Mouse (Mus musculus) limb, embryonic 14.5 days (tissue): ENCODE data around the gene Lcn5. TPM values are rescaled to one million over a fixed set of nuclear protein-coding genes. Genes with fewer than 3 reads are reported as not detected.

Experiments used
- ATAC-seq: fragments of 200-750 bp; cut with Nextera tagmentation; 2 replicates; pipeline ENCODE4 v1.8.0; 2017; ENCODE audit warnings: low read depth, moderate number of reproducible peaks, moderate TSS enrichment; ENCODE audit not compliant: low FRiP score
- DNase-seq: peaks from one replicate; pipeline ENCODE4 v3.0.0-alpha.2; 2015; ENCODE audit warnings: low spot score
- H3K27ac ChIP-seq: fragments of 300-500 bp; sonication (generic); replicated peaks from 2 replicates; pipeline ENCODE4 v1.5.1; 2014; ENCODE audit warnings: low read depth, mild to moderate bottlenecking, low read length, moderate library complexity, mixed read lengths
- H3K27me3 ChIP-seq: fragments of 300-500 bp; sonication (generic); 2 replicates; pipeline ENCODE4 v1.6.1; 2014; ENCODE audit warnings: low read length, mixed read lengths; ENCODE audit not compliant: control insufficient read depth, insufficient read depth
- H3K36me3 ChIP-seq: fragments of 300-500 bp; sonication (generic); 2 replicates; pipeline ENCODE4 v1.6.1; 2014; ENCODE audit warnings: mild to moderate bottlenecking, low read length, moderate library complexity, mixed read lengths; ENCODE audit not compliant: control insufficient read depth, insufficient read depth
- H3K4me1 ChIP-seq: fragments of 300-500 bp; sonication (generic); 2 replicates; pipeline ENCODE4 v1.6.1; 2014; ENCODE audit warnings: antibody characterized with exemption, low read length, mixed read lengths; ENCODE audit not compliant: control insufficient read depth, insufficient read depth
- H3K4me2 ChIP-seq: fragments of 300-500 bp; sonication (generic); replicated peaks from 2 replicates; pipeline ENCODE4 v1.6.1; 2014; ENCODE audit warnings: low read depth, mild to moderate bottlenecking, low read length, moderate library complexity; ENCODE audit not compliant: severe bottlenecking
- H3K4me3 ChIP-seq: fragments of 300-500 bp; sonication (generic); replicated peaks from 2 replicates; pipeline ENCODE4 v1.5.1; 2014; ENCODE audit warnings: low read length
- H3K9ac ChIP-seq: fragments of 300-500 bp; sonication (generic); 2 replicates; pipeline ENCODE4 v1.6.1; 2014; ENCODE audit warnings: mild to moderate bottlenecking, low read depth, low read length, moderate library complexity; ENCODE audit not compliant: severe bottlenecking
- H3K9me3 ChIP-seq: fragments of 300-500 bp; sonication (generic); 2 replicates; pipeline ENCODE4 v1.6.1; 2016; ENCODE audit warnings: low read length; ENCODE audit not compliant: control insufficient read depth
- POLR2A ChIP-seq: fragments of 200-500 bp; IDR thresholded peaks from 2 replicates; pipeline ENCODE4 v1.8.0; 2012; ENCODE audit warnings: inconsistent platforms, mild to moderate bottlenecking, moderate library complexity, borderline replicate concordance; ENCODE audit not compliant: insufficient read depth, insufficient read length; ENCODE audit errors: extremely low read depth
- WGBS: fragments of 180-500 bp; shearing (Covaris S2); extraction: QIAGEN DNeasy Blood & Tissue Kit; methylation state at CpG from one replicate; pipeline ENCODE4 v1.1.7; 2014; 5-methylcytosine and 5-hydroxymethylcytosine counted together
- polyA plus RNA-seq, 2 experiments: library from polyadenylated mRNA; depleted of rRNA in 1 of 2; stranded (reverse) in 1 of 2; unstranded in 1 of 2; fragments of >200 nt; fragmentation: Nextera tagmentation in 1 of 2; extraction: Ambion mirVana in 1 of 2; gene quantifications; 2 replicates each; pipeline versions ENCODE4 v1.2.1 to v1.2.3; 2012 to 2014

The Lcn5 gene
- polyA plus RNA-seq, 2 experiments: not detected

DNA sequence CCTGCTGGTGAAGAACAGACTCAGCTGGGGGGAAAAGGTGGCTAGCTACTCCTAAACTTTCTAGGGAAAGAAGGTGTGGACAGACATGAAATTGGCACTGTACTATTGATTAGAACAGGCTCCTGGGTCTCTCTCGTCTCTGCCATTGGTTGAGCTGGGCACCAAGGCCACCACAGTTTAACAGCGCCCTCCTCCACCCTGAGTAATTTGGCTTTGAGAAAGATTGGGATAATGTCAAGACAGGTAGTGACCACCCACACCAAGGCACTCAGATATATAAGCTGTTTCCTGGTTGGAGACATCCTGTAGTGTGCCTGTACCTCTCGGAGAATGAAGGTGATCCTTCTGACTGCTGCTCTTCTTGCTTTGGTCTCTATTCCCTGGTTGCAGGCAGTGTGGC is 18.7 kb downstream of the Lcn5 start, which contains the start of gene Lcn6:
Gene Lcn6, plus strand, starts transcription at position 301 of the 400 bp plus-strand sequence.
- no peak for TF ChIP-seq POLR2A
- Histone ChIP-seq H3K27me3 (no peaks in the 10 kb centered on the region), H3K27ac (no peak within 1 kb of the TSS), H3K9me3 (no peaks in the 10 kb centered on the region), H3K36me3 (no peaks in the 10 kb centered on the region), H3K9ac (no peak within 1 kb of the TSS), H3K4me1 (no peaks in the 10 kb centered on the region), H3K4me2 (no peak within 1 kb of the TSS), H3K4me3 (no peak within 1 kb of the TSS)
- DNase-seq (no peak), ATAC-seq (no peak)
- WGBS: 88% methylated on average over 3 of the region's 3 CpGs

DNA sequence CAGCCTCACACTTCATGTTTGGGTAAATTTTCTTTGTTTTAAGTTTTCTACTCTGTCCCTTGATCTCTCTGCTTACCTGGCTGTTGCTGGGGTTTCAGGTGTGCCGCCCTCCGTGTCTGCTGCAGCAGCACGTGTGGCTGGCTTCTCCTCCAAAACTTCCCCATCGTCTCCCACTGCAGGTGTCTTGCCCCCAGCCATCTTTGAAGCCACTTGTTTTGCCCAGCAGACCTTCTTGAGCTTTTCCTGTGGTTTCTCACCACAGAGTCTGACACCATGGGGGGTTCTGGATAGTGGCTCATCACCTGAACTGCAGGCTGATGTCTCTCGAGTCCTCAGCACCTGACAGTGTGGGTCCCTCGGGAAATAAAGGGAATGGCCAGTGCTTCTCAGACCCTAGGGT is 21.8 kb downstream of the Lcn5 start:
- Histone ChIP-seq H3K27ac (no peak overlapping the region), H3K9me3 (no peaks in the 10 kb centered on the region), H3K9ac (no peak overlapping the region), H3K4me2 (no peak overlapping the region), H3K4me1 (no peaks in the 10 kb centered on the region), H3K27me3 (no peaks in the 10 kb centered on the region), H3K4me3 (no peak overlapping the region), H3K36me3 (no peaks in the 10 kb centered on the region)
- DNase-seq (no peak), ATAC-seq (no peak)
- WGBS: 82% methylated on average over 6 of the region's 6 CpGs
- no peak for TF ChIP-seq POLR2A

DNA sequence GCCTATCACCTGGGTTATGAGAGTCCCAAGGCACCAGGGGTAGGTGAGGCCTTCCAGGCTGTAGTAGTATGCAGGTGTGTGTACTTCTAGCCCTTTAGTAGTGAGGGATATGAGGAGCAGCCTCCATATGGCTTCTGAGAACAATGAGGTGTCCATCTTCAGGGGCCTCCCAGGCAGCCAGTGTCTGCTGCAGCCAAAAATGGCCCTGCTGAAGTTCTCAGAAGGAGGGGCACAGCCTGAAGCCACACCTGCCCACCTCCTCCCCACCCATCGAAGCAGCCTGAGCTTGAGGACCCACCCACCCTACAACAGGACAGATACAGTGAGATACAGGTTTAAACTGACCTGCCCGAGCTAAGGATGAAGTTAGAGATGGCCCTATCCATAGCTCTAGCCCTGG is 24.7 kb downstream of the Lcn5 start, which contains the start of gene Lcn10:
Gene Lcn10, plus strand, starts transcription at position 301 of the 400 bp plus-strand sequence.
- no peaks in the 10 kb centered on the region for H3K36me3 ChIP-seq
- no peak within 1 kb of the TSS for H3K4me2 ChIP-seq
- no peaks in the 10 kb centered on the region for H3K4me1 ChIP-seq
- 68% methylated on average over 2 of the region's 2 CpGs for WGBS
- no peak for DNase-seq
- H3K4me3 ChIP-seq: no peak within 1 kb of the TSS
- no peak for TF ChIP-seq POLR2A
- no peak within 1 kb of the TSS for H3K27ac ChIP-seq
- H3K9ac ChIP-seq: no peak within 1 kb of the TSS
- ATAC-seq: no peak
- no peaks in the 10 kb centered on the region for H3K27me3 ChIP-seq
- no peaks in the 10 kb centered on the region for H3K9me3 ChIP-seq

DNA sequence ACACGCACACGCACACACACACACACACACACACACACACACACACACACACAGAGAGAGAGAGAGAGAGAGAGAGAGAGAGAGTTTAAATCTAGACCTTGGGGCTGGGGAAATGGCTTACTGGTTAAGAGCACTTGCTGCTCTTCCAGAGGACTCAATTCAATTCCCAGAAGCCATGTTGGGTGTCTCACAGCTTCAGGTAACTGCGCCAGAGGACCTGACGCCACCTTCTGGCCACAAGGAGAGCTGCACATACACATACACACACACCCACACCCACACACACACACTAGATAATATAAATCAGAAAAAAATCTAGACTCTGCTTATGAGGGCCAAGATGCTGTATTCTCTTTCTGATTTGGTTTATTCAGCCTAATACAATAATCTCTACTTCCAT is 29.2 kb downstream of the Lcn5 start:
- DNase-seq (no peak), ATAC-seq (no peak)
- TF ChIP-seq POLR2A: no peak
- Histone ChIP-seq H3K4me2 (no peak overlapping the region), H3K4me3 (no peak overlapping the region), H3K36me3 (no peaks in the 10 kb centered on the region), H3K27ac (no peak overlapping the region), H3K27me3 (no peaks in the 10 kb centered on the region), H3K9ac (no peak overlapping the region), H3K9me3 (no peaks in the 10 kb centered on the region), H3K4me1 (no peaks in the 10 kb centered on the region)
- 43% methylated on average over 4 of the region's 4 CpGs for WGBS

DNA sequence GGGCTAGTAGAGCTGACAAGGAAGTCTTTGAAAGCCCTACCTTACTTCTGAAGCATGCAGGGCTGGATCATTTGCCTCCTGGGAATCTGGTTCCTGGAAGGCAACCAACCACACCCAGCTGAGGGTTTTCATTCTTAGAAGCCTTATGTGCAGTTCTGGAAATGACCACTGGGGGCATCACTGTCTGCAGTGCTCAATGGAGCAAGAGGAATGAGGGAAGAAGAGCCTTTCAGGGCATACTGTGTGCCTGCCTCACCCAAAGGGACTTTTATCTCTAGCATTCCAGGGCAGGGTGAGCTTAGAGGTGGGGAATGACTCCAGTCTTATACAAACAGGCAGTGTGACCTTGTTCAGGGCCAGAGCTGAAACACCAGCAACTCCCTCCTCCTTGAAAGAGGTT is 36.9 kb downstream of the Lcn5 start:
- Histone ChIP-seq H3K9ac (no peak overlapping the region), H3K4me1 (no peaks in the 10 kb centered on the region), H3K27me3 (no peaks in the 10 kb centered on the region), H3K4me2 (no peak overlapping the region), H3K36me3 (no peaks in the 10 kb centered on the region), H3K4me3 (no peak overlapping the region), H3K27ac (no peak overlapping the region), H3K9me3 (no peaks in the 10 kb centered on the region)
- DNase-seq (peak; percentile 69), ATAC-seq (no peak)
- no peak for TF ChIP-seq POLR2A

DNA sequence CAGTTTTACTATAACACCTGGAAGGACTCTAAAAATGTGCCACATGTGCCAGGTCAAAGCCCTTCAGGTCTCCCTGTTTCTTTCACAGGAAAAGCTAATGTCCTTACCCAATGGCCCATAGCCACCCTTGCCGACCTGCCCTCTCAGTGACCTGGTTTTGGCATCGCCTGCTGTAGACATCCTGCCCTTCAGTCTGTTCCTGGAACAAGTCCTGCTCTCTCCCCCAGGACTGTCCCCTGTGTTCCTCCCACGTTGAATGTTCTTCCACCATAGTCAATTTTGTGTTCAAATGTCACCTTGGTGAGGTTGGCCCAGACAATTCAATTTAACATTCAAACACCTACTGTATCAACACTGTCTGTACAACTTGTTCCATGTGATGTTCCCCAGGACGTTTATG is 39.2 kb downstream of the Lcn5 start:
- H3K9me3 ChIP-seq: no peaks in the 10 kb centered on the region
- no peaks in the 10 kb centered on the region for H3K4me1 ChIP-seq
- H3K27ac ChIP-seq: no peak overlapping the region
- H3K4me2 ChIP-seq: no peak overlapping the region
- ATAC-seq (no peak), DNase-seq (no peak)
- no peak overlapping the region for H3K4me3 ChIP-seq
- no peak overlapping the region for H3K9ac ChIP-seq
- no peak for TF ChIP-seq POLR2A
- H3K27me3 ChIP-seq: no peaks in the 10 kb centered on the region
- H3K36me3 ChIP-seq: no peaks in the 10 kb centered on the region
- 61% methylated on average over 4 of the region's 4 CpGs for WGBS
